Mouse (Mus musculus) lung, postnatal 25 days (tissue): Measurements from ENCODE around the gene Apobec2.

Experiments used
- DNase-seq: peaks from one replicate; pipeline ENCODE4 v3.0.0; 2022; ENCODE audit warnings: low spot score

The Apobec2 gene

GRCm38 (mm10) chr17:48436487-48436886 lies 3.8 kb upstream of the Apobec2 start:
- no peak for DNase-seq

GRCm38 (mm10) chr17:48434479-48434878 lies 1.7 kb upstream of the Apobec2 start:
- no peak for DNase-seq

GRCm38 (mm10) chr17:48433689-48434330 lies 1.1 kb upstream of the Apobec2 start:
- no peak for DNase-seq

GRCm38 (mm10) chr17:48433006-48433655 lies 401 bp upstream of the Apobec2 start:
- DNase-seq: no peak

- DNase-seq: no peak
Observed at GRCm38 (mm10) chr17:48431054-48431453, 1.7 kb downstream of the Apobec2 start.

GRCm38 (mm10) chr17:48430394-48430793 lies 2.3 kb downstream of the Apobec2 start:
- no peak for DNase-seq

- DNase-seq: no peak
Observed at GRCm38 (mm10) chr17:48427852-48428530, 4.7 kb downstream of the Apobec2 start.

- DNase-seq: no peak
Observed at GRCm38 (mm10) chr17:48426991-48427750, 5.6 kb downstream of the Apobec2 start.

- peak; percentile 48 for DNase-seq
Observed at GRCm38 (mm10) chr17:48425823-48426612, 6.7 kb downstream of the Apobec2 start.

- no peak for DNase-seq
Observed at GRCm38 (mm10) chr17:48424237-48424636, 8.5 kb downstream of the Apobec2 start.

GRCm38 (mm10) chr17:48419571-48419970 lies 13.2 kb downstream of the Apobec2 start:
- DNase-seq: no peak

- no peak for DNase-seq
Observed at GRCm38 (mm10) chr17:48418781-48419180, 13.9 kb downstream of the Apobec2 start.

- no peak for DNase-seq
Observed at GRCm38 (mm10) chr17:48418174-48418573, 14.6 kb downstream of the Apobec2 start.

- DNase-seq: no peak
Observed at GRCm38 (mm10) chr17:48417521-48417920, 15.2 kb downstream of the Apobec2 start.

- peak; percentile 56 for DNase-seq
Observed at GRCm38 (mm10) chr17:48416425-48417195, 16.1 kb downstream of the Apobec2 start.

GRCm38 (mm10) chr17:48416011-48416410 lies 16.7 kb downstream of the Apobec2 start:
- DNase-seq: no peak

GRCm38 (mm10) chr17:48411241-48411640 lies 21.5 kb downstream of the Apobec2 start:
- no peak for DNase-seq

- no peak for DNase-seq
Observed at GRCm38 (mm10) chr17:48410299-48410785, 22.4 kb downstream of the Apobec2 start.

- DNase-seq: peak; percentile 100
Observed at GRCm38 (mm10) chr17:48409380-48410298, 23.1 kb downstream of the Apobec2 start, which contains the start of the genes Nfya and Oard1. TSS of gene Nfya (minus strand) at chr17:48409906. TSS of gene Oard1 (plus strand) at chr17:48410014.
